Mouse (Mus musculus): ENCODE measurements around the gene Hgd. TPM values are rescaled to one million over a fixed set of nuclear protein-coding genes. Genes with fewer than 3 reads are reported as not detected.
"Not testable (repeated sequence)": the region's sequence is repeated elsewhere in the genome, so short reads cannot be mapped to it uniquely, and the experiment has no call there.

Gene Hgd
- polyA plus RNA-seq, 1 experiment from 2014 or later, result 0.32 TPM

GRCm38 (mm10) chr16:37629011-37629410, 49.1 kb downstream of the Hgd start:
- Histone ChIP-seq H3K4me2 (ENCODE audit: low read depth, low read length) (no peak overlapping the region), H3K9me3 (replicated peaks; ENCODE audit: control insufficient read depth, low read length) (no peaks in the 10 kb centered on the region)
- ATAC-seq (replicated peaks; ENCODE audit: extremely low read depth, insufficient read depth, low FRiP score), result no peak

GRCm38 (mm10) chr16:37634578-37634977, 54.6 kb downstream of the Hgd start:
- 50% methylated on average over 9 of the region's 9 CpGs for WGBS
- H3K9ac ChIP-seq (ENCODE audit: low read length), result no peak overlapping the region
- H3K4me2 ChIP-seq (ENCODE audit: low read depth, low read length), result peak overlapping the region; percentile 42
- H3K27ac ChIP-seq (ENCODE audit: low read length), result no peak overlapping the region
- H3K9me3 ChIP-seq (replicated peaks; ENCODE audit: control insufficient read depth, low read length), result no peaks in the 10 kb centered on the region
- no peak overlapping the region for H3K4me3 ChIP-seq (ENCODE audit: low read length)
- H3K4me1 ChIP-seq (ENCODE audit: control insufficient read depth, insufficient read depth, low read length), result no peaks in the 10 kb centered on the region
- ATAC-seq (replicated peaks; ENCODE audit: extremely low read depth, insufficient read depth, low FRiP score), result no peak
- H3K36me3 ChIP-seq (ENCODE audit: control insufficient read depth, insufficient read depth), result no peaks in the 10 kb centered on the region
- no peaks in the 10 kb centered on the region for H3K27me3 ChIP-seq (ENCODE audit: control insufficient read depth, insufficient read depth, low read length)

More at GRCm38 (mm10) chr16:37629011-37629410, 49.1 kb downstream of the Hgd start:
- H3K27ac ChIP-seq (ENCODE audit: low read length), result no peak overlapping the region
- H3K9ac ChIP-seq (ENCODE audit: low read length), result no peak overlapping the region
- no peaks in the 10 kb centered on the region for H3K36me3 ChIP-seq (ENCODE audit: control insufficient read depth, insufficient read depth)
- H3K4me1 ChIP-seq (ENCODE audit: control insufficient read depth, insufficient read depth, low read length), result no peaks in the 10 kb centered on the region
- no peak overlapping the region for H3K4me3 ChIP-seq (ENCODE audit: low read length)
- no peaks in the 10 kb centered on the region for H3K27me3 ChIP-seq (ENCODE audit: control insufficient read depth, insufficient read depth, low read length)
- 87% methylated on average over 7 of the region's 7 CpGs for WGBS

GRCm38 (mm10) chr16:37635095-37635494, 55.1 kb downstream of the Hgd start:
- H3K4me3 ChIP-seq (ENCODE audit: low read length), result no peak overlapping the region
- H3K36me3 ChIP-seq (ENCODE audit: control insufficient read depth, insufficient read depth), result no peaks in the 10 kb centered on the region
- no peak for ATAC-seq (replicated peaks; ENCODE audit: extremely low read depth, insufficient read depth, low FRiP score)
- H3K9me3 ChIP-seq (replicated peaks; ENCODE audit: control insufficient read depth, low read length), result no peaks in the 10 kb centered on the region
- H3K4me1 ChIP-seq (ENCODE audit: control insufficient read depth, insufficient read depth, low read length), result no peaks in the 10 kb centered on the region
- WGBS, result 72% methylated on average over 1 of the region's 1 CpGs
- no peak overlapping the region for H3K9ac ChIP-seq (ENCODE audit: low read length)
- H3K27me3 ChIP-seq (ENCODE audit: control insufficient read depth, insufficient read depth, low read length), result no peaks in the 10 kb centered on the region
- H3K4me2 ChIP-seq (ENCODE audit: low read depth, low read length), result no peak overlapping the region
- no peak overlapping the region for H3K27ac ChIP-seq (ENCODE audit: low read length)

GRCm38 (mm10) chr16:37636107-37636506, 56.2 kb downstream of the Hgd start:
- Histone ChIP-seq H3K27me3 (ENCODE audit: control insufficient read depth, insufficient read depth, low read length) (no peaks in the 10 kb centered on the region), H3K9ac (ENCODE audit: low read length) (no peak overlapping the region), H3K9me3 (replicated peaks; ENCODE audit: control insufficient read depth, low read length) (no peaks in the 10 kb centered on the region), H3K27ac (ENCODE audit: low read length) (no peak overlapping the region), H3K4me2 (ENCODE audit: low read depth, low read length) (no peak overlapping the region), H3K4me1 (ENCODE audit: control insufficient read depth, insufficient read depth, low read length) (no peaks in the 10 kb centered on the region), H3K36me3 (ENCODE audit: control insufficient read depth, insufficient read depth) (no peaks in the 10 kb centered on the region), H3K4me3 (ENCODE audit: low read length) (no peak overlapping the region)
- 43% methylated on average over 6 of the region's 6 CpGs for WGBS
- 0 out of 2 replicates have a peak, but pooled peaks have one; percentile 52 for ATAC-seq (replicated peaks; ENCODE audit: extremely low read depth, insufficient read depth, low FRiP score)

GRCm38 (mm10) chr16:37637802-37638201, 57.8 kb downstream of the Hgd start:
- Histone ChIP-seq H3K4me1 (ENCODE audit: control insufficient read depth, insufficient read depth, low read length) (no peaks in the 10 kb centered on the region), H3K4me2 (ENCODE audit: low read depth, low read length) (no peak overlapping the region), H3K9ac (ENCODE audit: low read length) (no peak overlapping the region), H3K27ac (ENCODE audit: low read length) (no peak overlapping the region), H3K4me3 (ENCODE audit: low read length) (no peak overlapping the region), H3K36me3 (ENCODE audit: control insufficient read depth, insufficient read depth) (no peaks in the 10 kb centered on the region), H3K27me3 (ENCODE audit: control insufficient read depth, insufficient read depth, low read length) (no peaks in the 10 kb centered on the region), H3K9me3 (replicated peaks; ENCODE audit: control insufficient read depth, low read length) (no peaks in the 10 kb centered on the region)
- ATAC-seq (replicated peaks; ENCODE audit: extremely low read depth, insufficient read depth, low FRiP score), result no peak

GRCm38 (mm10) chr16:37640522-37640921, 60.6 kb downstream of the Hgd start:
- not testable (repeated sequence) for H3K4me3 ChIP-seq (ENCODE audit: low read length); H3K36me3 ChIP-seq (ENCODE audit: control insufficient read depth, insufficient read depth); H3K4me2 ChIP-seq (ENCODE audit: low read depth, low read length); H3K4me1 ChIP-seq (ENCODE audit: control insufficient read depth, insufficient read depth, low read length); H3K9ac ChIP-seq (ENCODE audit: low read length); H3K9me3 ChIP-seq (replicated peaks; ENCODE audit: control insufficient read depth, low read length); H3K27me3 ChIP-seq (ENCODE audit: control insufficient read depth, insufficient read depth, low read length); ATAC-seq (replicated peaks; ENCODE audit: extremely low read depth, insufficient read depth, low FRiP score); H3K27ac ChIP-seq (ENCODE audit: low read length)

- H3K27me3 ChIP-seq (ENCODE audit: control insufficient read depth, insufficient read depth, low read length), result no peaks in the 10 kb centered on the region
- no peak overlapping the region for H3K4me3 ChIP-seq (ENCODE audit: low read length)
- no peaks in the 10 kb centered on the region for H3K4me1 ChIP-seq (ENCODE audit: control insufficient read depth, insufficient read depth, low read length)
- ATAC-seq (replicated peaks; ENCODE audit: extremely low read depth, insufficient read depth, low FRiP score), result no peak
- H3K9me3 ChIP-seq (replicated peaks; ENCODE audit: control insufficient read depth, low read length), result no peaks in the 10 kb centered on the region
- peaks cover 29% of the 10 kb centered on the region for H3K36me3 ChIP-seq (ENCODE audit: control insufficient read depth, insufficient read depth)
- no peak overlapping the region for H3K4me2 ChIP-seq (ENCODE audit: low read depth, low read length)
- no peak overlapping the region for H3K27ac ChIP-seq (ENCODE audit: low read length)
- WGBS, result 84% methylated on average over 5 of the region's 5 CpGs
- H3K9ac ChIP-seq (ENCODE audit: low read length), result no peak overlapping the region
Observed at GRCm38 (mm10) chr16:37644486-37644885, 64.5 kb downstream of the Hgd start.

- Histone ChIP-seq H3K36me3 (ENCODE audit: control insufficient read depth, insufficient read depth) (peaks cover 29% of the 10 kb centered on the region), H3K9ac (ENCODE audit: low read length) (no peak overlapping the region), H3K9me3 (replicated peaks; ENCODE audit: control insufficient read depth, low read length) (no peaks in the 10 kb centered on the region), H3K4me1 (ENCODE audit: control insufficient read depth, insufficient read depth, low read length) (no peaks in the 10 kb centered on the region), H3K4me2 (ENCODE audit: low read depth, low read length) (no peak overlapping the region), H3K27ac (ENCODE audit: low read length) (no peak overlapping the region), H3K4me3 (ENCODE audit: low read length) (no peak overlapping the region), H3K27me3 (ENCODE audit: control insufficient read depth, insufficient read depth, low read length) (no peaks in the 10 kb centered on the region)
- no peak for ATAC-seq (replicated peaks; ENCODE audit: extremely low read depth, insufficient read depth, low FRiP score)
- 90% methylated on average over 8 of the region's 8 CpGs for WGBS
Observed at GRCm38 (mm10) chr16:37645211-37645610, 65.3 kb downstream of the Hgd start.

GRCm38 (mm10) chr16:37645799-37646198, 65.8 kb downstream of the Hgd start:
- H3K27ac ChIP-seq (ENCODE audit: low read length), result no peak overlapping the region
- H3K4me1 ChIP-seq (ENCODE audit: control insufficient read depth, insufficient read depth, low read length), result no peaks in the 10 kb centered on the region
- 92% methylated on average over 3 of the region's 3 CpGs for WGBS
- no peak overlapping the region for H3K9ac ChIP-seq (ENCODE audit: low read length)
- no peaks in the 10 kb centered on the region for H3K9me3 ChIP-seq (replicated peaks; ENCODE audit: control insufficient read depth, low read length)
- H3K4me3 ChIP-seq (ENCODE audit: low read length), result no peak overlapping the region
- H3K4me2 ChIP-seq (ENCODE audit: low read depth, low read length), result no peak overlapping the region
- H3K36me3 ChIP-seq (ENCODE audit: control insufficient read depth, insufficient read depth), result peaks cover 29% of the 10 kb centered on the region
- ATAC-seq (replicated peaks; ENCODE audit: extremely low read depth, insufficient read depth, low FRiP score), result no peak
- no peaks in the 10 kb centered on the region for H3K27me3 ChIP-seq (ENCODE audit: control insufficient read depth, insufficient read depth, low read length)

- H3K9me3 ChIP-seq (replicated peaks; ENCODE audit: control insufficient read depth, low read length), result no peaks in the 10 kb centered on the region
- H3K4me1 ChIP-seq (ENCODE audit: control insufficient read depth, insufficient read depth, low read length), result peaks cover 5% of the 10 kb centered on the region
- no peak for ATAC-seq (replicated peaks; ENCODE audit: extremely low read depth, insufficient read depth, low FRiP score)
- no peak overlapping the region for H3K9ac ChIP-seq (ENCODE audit: low read length)
- no peaks in the 10 kb centered on the region for H3K27me3 ChIP-seq (ENCODE audit: control insufficient read depth, insufficient read depth, low read length)
- H3K27ac ChIP-seq (ENCODE audit: low read length), result no peak overlapping the region
- H3K4me3 ChIP-seq (ENCODE audit: low read length), result no peak overlapping the region
- no peak overlapping the region for H3K4me2 ChIP-seq (ENCODE audit: low read depth, low read length)
- H3K36me3 ChIP-seq (ENCODE audit: control insufficient read depth, insufficient read depth), result peaks cover 29% of the 10 kb centered on the region
- WGBS, result 85% methylated on average over 16 of the region's 16 CpGs
Observed at GRCm38 (mm10) chr16:37647067-37647466, 67.1 kb downstream of the Hgd start.
